Mouse (Mus musculus): ENCODE results near the gene Alox5ap. TPM values are rescaled to one million over a fixed set of nuclear protein-coding genes. Genes with fewer than 3 reads are reported as not detected.

The Alox5ap gene
- polyA plus RNA-seq, 1 experiment = 0.59 TPM

DNA sequence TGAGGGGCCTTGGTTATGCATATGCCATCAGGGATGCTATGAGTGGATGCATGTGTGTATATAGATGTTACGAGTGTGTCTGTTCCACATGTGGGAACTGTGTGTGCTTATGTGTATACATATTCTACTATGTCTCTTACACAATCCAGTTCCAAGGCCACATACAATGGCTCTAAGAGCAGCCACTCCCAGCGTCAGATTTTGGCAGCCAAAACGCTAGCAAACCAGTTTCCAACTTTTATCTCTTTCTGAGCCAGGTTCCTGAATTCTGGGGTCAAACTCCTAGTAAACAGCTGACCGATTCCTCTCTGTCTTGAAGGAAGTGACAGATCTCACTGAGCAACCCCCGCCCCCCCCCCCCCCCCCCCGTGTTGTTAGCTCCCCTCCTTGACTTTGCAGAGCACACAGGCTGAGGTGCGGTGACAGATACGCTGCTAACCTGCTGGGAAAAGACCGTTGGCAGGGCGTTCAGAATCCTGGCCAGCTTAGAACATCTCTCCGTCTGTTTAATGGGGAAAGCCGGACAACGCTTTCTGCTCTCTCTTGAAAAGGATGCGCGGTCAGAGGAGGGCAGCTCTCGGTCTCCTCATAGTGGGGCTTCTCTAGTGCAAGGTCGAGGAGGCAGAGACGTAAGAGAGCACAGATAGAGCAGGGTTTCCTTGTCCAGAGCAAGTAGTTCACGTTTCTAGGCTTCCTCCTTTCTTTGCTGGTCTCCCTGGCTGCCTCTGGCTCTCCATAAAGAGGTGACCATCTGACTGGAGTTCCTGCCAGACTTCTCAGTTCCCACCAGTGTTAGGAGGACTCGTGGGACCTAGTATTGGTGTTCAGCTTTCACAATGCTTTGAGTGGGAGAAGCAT lies 17.3 kb upstream of the Alox5ap start:
- no peak for TF ChIP-seq GATA1 (IDR thresholded peaks at IDR 0.05; ENCODE audit: low read length)

DNA sequence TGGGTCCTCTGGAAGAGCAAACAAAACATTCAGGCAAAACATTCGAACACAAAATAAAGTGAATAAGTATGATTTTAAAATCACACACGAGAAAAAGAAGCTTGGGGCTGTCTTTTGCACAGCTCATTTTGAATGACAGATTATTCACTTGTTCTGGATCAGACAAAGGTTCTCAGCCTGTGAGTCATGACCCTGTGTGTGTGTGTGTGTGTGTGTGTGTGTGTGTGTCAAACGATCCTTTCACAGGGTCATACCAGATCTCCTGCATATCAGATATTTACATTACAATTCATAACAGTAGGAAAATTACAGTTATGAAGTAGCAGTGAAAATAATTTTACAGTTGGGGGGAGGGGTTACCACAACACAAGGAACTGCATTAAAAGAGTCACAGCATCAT lies 12.3 kb upstream of the Alox5ap start:
- no peak for TF ChIP-seq GATA1 (IDR thresholded peaks at IDR 0.05; ENCODE audit: low read length)

DNA sequence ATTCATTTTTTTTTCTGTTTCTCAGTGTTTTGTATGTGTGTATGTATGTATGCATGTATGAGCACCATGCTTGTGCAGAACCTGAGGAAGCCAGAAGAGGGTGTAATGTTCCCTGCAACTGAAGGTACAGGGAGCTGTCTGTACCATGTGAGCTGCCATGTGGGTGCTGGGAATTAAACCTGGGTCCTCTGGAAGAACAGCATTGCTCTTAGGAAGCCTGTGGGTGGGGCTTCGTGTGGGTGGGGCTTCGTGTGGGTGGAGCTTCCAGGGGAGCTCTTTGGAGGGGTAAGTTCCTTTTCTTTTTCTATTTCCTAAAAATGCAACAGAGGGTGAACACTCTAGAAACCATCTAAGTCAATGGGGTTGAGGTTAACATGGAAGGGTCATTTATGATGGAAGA lies 11.1 kb upstream of the Alox5ap start:
- no peak for TF ChIP-seq GATA1 (IDR thresholded peaks at IDR 0.05; ENCODE audit: low read length)

DNA sequence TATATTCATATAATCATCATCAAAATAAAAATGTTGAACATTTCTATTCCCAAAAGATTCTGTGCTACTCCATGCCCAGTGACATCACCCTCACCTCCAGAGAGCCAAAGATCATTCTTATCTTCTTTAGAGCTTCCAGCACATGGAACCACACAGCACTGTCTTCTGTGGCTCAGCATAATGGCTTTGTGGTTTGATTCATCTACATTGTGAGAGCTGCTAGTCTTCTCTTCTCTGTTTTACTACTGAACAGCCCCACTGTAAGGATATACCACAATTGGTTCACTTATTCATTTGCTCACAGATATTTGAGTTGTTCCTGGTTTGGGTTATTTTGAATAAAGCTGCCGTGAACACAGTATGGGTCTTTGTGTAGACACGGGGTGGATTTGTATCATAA lies 9.0 kb upstream of the Alox5ap start:
- TF ChIP-seq GATA1 (IDR thresholded peaks at IDR 0.05; ENCODE audit: low read length) = no peak

DNA sequence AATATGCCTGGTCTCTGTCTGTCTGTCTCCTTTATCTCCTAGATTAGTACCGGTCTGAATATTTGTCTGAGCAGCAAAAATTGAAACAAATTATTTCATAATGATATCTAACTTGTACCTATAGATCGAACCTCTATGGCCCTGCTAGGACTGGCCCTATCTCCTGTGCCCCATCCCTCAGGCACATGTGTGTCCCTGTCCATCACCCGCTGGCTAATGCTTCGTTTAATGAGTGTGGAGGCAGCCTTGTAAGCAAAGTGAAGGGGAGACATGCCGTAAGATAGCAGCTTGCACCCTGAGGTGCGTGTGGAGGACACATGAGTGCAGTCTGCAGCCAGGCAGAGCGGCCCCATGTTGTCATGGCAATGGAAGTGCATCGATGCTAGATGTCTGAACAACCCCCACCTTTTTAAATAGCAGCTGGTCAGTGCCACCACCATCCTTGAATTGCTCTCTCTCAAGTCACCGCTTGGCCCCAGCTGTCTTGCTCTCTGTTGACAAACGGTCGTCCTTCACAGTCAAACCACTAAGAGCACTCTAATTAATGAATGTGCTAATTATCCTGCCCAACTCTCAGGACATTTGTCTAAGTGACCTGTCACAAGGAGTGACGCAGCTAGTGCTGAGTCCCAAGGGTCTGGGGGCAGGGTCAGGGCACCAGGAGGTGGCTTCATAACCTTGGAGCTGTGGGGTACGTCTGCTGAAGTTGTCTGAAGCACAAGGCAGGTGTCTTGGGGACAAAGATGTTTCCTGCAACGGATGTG lies 6.9 kb upstream of the Alox5ap start:
- no peak for TF ChIP-seq GATA1 (IDR thresholded peaks at IDR 0.05; ENCODE audit: low read length)

DNA sequence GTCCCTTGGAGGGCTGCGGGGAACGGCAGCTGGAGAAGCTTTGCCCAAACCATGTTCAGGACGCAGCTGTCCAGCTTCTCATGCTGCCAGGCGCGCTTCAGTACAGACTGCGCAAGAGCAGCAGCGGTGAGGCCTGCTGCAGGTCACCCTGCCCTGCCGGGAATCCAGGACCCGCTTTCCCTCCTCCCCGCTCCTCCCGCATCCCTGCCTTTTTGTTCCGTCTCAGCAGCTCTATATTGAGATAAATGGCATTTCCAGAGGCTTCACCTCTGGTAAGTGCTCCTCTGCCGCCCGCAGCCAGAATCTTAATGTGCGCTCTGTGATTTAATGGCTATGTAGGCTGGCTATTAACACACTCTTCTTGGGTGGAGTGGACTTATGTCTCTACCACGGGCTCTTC lies 5.5 kb upstream of the Alox5ap start:
- no peak for TF ChIP-seq GATA1 (IDR thresholded peaks at IDR 0.05; ENCODE audit: low read length)

DNA sequence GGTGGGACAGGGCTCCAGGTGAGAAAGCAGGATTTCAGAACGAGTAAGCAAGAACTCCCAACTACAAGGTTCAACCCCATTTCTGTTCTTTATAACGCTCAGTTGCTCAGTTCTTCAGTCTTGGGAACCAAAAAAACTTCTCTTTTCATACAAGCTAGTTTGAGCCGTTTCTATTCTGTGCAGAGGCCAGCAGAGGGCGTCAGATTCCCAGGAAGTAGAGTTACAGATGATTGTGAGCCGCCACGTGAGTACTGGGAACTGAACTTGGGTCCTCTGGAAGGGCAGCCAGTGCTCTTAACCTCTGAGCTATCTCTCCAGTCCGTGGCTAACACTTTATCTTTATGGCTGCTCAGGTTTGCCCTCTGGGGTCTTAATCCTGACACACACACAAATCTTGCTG lies 3.1 kb upstream of the Alox5ap start:
- TF ChIP-seq GATA1 (IDR thresholded peaks at IDR 0.05; ENCODE audit: low read length) = no peak

DNA sequence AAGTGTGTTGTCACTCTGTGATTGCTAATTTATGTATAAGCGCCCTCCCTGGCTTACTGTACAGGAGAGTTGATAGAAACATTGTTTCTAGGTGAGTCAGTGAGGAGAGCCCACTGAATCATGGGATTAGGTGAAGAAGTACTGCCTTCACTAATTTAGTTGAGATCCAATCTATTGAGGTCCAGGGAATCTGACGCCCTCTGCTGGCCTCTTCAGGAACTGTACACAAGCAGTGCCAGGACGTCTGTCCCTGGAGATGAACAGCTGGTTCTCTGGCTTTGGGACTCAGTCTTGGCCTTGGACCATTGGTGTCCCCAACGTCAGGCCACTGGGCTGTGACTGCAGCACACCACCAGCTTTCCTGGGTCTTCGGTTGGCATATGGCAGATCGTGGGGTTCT lies 2.7 kb upstream of the Alox5ap start:
- no peak for TF ChIP-seq GATA1 (IDR thresholded peaks at IDR 0.05; ENCODE audit: low read length)

DNA sequence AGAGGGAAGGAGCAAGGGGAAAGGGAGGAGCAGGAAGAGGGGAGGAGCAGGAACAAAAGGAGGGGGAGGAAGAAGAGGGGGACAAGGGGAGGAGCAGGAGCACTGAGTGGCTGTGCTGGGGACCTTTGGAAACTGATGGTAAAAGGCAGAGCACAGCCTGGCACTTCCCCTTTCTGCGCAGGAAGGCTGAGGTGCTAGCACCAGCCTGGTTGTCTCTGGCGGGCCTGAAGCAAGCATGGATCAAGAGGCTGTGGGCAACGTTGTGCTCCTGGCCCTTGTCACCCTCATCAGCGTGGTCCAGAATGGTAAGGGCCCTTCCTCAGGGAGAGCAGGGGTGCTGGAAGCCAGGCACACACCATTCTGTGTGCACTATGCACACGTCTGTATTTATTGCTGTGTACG lies 312 bp downstream of the Alox5ap start:
- no peak for TF ChIP-seq GATA1 (IDR thresholded peaks at IDR 0.05; ENCODE audit: low read length)

DNA sequence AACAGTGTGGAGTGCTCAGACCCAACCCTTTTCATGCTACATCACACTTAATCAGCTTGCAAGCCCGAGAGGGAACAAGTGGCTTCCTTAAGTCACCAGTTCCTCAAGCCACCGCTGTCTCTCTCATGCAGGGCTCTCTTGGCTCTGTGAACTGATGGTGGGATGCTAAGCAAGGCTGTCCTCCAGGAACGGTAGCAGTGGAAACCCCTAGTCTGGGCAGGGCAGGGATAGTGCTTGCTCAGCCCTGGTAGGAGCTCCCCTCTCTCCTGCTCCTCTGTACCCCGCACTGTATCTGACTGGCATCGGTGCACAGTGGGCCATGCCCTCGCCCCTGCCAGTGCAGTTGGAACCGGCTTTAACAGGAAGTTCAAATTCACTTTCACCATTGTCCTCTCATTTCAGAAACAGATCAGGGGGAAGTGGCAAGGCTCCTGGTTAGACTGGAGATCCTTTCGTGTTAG lies 2.2 kb downstream of the Alox5ap start:
- TF ChIP-seq GATA1 (IDR thresholded peaks at IDR 0.05; ENCODE audit: low read length) = no peak

DNA sequence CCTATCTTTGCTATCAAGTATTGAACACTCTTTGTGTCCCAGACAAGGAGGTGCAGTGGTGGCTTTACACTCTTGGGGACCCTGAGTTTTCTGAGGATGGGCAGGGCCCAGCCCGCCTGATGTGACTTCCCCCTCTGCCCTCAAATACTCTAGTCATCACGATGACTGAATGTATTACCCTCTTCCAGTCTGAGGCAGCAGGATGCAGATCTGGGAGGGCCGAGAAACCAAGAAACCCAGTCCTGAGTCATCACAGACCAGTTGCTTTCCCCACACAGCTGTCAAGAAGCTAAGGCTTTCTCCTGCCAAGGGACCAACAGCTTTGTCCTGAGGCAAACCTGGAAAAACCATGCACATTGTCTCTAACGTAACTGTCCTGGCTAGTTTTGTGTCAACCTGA lies 2.9 kb downstream of the Alox5ap start:
- no peak for TF ChIP-seq GATA1 (IDR thresholded peaks at IDR 0.05; ENCODE audit: low read length)

DNA sequence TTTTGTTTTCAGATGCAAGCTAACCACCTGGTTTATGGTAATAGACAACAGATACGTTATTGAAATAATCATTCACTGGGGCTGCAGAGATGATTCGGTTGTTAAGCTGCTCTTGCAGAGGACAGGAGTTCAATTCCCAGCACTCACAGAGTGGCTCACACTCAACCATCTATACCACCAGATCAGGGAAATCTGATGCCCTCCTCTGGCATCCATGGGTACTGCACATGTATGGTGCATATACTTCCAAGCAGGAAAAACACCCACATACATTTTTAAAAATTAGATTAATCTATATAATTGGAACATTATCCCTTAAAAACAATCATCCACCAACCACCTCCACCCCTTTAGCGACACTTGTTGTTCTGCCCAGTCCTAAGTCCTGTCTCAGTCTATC lies 6.7 kb downstream of the Alox5ap start:
- no peak for TF ChIP-seq GATA1 (IDR thresholded peaks at IDR 0.05; ENCODE audit: low read length)

DNA sequence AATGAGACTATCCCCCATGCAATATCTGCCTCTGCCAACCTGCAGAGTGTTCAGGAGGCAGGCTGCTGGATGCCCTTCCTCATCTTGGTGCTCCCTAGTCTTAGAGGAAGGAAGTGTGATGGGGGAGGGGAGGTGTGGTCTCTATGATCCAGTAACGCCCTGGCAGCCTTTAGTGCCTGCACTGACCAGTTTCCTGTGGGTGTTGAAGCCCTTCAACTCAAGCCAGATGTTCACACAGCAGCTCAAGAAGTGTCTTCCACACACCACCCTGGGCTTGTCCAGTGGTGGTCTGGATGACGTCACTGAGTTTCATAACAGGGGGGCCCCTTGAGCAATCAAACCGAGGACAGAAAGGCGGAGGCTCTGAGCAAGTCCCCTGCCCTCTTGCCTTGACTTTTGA lies 8.0 kb downstream of the Alox5ap start:
- TF ChIP-seq GATA1 (IDR thresholded peaks at IDR 0.05; ENCODE audit: low read length) = no peak

DNA sequence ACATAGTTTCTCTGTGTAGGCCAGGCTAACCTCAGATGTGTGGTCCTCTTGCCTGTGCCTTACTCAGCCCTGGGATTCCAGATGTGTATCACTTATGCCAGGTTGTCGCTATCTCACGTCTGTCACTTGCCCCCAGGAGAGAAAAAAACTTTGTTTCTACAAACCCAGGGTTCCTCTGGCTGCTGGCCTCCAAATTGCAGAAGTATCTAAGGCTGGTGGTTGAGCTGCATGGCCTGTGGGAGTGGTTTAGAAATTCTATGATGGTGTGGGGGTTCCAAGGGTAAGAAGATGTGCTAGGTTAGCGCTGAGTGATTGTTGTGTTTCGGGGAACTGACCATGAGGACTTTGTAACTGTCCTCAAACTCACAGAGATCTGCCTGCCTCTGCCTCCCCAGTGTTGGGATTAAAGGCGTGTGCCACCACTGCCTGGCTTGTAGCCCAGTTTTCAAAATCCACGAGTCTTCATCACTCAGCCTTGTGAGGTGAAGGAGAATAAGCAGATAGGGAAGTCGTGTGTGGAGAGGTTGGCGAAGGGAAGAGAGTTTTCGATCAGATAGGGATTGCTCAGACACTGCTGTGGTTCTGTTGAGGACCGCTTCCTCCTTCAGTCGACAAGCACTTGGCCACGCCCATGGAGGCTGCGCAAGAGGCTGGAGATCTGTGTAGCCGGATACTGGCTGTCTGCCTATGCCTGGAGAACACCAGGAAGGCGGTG lies 10.0 kb downstream of the Alox5ap start:
- no peak for TF ChIP-seq GATA1 (IDR thresholded peaks at IDR 0.05; ENCODE audit: low read length)

DNA sequence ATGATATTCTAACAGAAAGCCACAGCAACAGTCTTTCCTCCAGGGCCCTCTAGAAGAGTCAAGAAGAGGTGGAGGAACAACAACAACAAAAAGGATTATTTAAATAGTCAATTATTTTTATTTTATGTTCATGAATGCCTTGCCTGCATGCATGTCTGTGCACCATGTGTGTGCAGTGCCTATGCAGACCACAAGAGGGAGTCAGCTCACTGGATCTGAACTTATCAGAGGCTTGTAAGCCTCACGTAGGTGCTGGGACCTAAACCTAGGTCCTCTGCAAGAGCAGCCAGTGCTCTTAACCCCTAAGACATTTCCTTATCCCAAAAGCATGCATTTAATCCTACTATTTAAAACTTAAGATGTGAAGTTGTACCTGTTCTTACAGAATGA lies 10.5 kb downstream of the Alox5ap start:
- TF ChIP-seq GATA1 (IDR thresholded peaks at IDR 0.05; ENCODE audit: low read length) = no peak

DNA sequence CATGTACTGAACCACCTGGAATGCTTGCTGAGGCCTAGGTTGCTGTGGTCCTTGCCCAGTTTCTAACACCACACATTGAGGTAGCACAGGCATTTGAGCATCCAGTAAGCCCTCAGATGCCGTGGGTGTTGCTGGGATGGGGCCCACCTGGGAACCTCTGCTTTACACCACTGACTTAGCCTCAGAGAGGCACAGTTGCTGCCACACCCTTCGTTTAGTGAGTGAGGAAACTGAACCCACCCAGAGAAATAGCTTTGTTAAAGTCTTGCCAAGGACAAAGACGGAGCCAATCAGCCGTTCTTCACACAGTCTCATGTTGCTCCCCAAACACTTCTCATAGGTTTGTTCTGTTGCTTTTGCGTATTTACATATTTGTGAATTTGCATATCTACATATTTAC lies 13.0 kb downstream of the Alox5ap start:
- TF ChIP-seq GATA1 (IDR thresholded peaks at IDR 0.05; ENCODE audit: low read length) = no peak
